ENCODE assay signal across 8 mouse cellular contexts in the genomic region with DNA sequence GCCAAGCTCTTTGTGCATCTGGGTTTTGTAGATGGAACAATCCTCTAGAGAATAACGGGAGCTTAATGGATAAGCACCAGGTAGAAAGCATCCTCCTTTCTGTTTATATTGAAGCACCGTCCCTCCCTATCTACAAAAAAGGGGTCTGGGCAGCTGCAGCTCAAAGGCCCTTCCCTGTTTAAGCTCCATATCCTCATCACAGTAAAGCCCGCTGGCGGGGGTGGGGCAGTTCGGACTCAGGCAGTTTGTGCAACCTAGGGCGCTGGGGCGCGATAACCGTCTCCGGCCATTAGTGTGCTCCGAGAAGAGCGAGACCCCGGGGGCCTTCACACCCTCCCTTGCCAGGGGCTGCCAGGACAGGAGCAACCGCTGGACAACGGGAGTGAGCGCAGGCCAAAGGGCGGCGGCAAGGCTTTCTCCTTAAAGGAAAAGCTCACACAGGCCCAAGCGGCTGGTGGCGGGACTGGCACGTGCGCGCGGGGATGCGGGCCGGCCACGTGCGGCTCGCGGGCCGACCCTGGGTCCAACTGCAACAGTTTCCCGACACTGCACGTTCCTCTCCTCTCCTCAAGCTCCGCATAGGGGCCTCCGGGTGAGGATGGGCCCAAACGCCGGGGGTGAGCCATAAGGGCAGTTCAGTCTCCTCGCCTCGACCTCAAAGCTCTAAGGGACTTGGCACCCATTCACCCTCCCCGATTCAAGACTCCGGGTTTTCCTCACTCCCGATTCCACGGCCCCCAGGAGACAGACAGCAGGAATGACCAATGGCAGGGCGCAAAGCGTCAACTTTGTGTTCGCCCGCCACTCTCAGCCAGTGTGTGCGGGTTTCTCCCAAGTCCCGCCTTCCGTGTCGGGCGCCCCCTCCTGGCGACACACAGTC. TPM values are rescaled to one million over a fixed set of nuclear protein-coding genes. Genes with fewer than 3 reads are reported as not detected.
A peak's percentile ranks its signal among the peaks of the same experiment; 100 is the strongest.
DNase-seq lines count a peak whose midpoint lies in the region; ATAC-seq and TF ChIP-seq lines count a peak whose summit lies in the region.

No protein-coding gene starts in this region.

- H3ac ChIP-seq in C2C12 (ENCODE audit: control insufficient read depth, insufficient read length, low read depth), result peak overlapping the region; percentile 33
- H3ac ChIP-seq in myocyte (ENCODE audit: control insufficient read depth, insufficient read length), result peak overlapping the region; percentile 85

- H3K4me2 ChIP-seq in heart, embryonic 11.5 days, result peak overlapping the region; percentile 88
- peak overlapping the region; percentile 89 for H3K4me2 ChIP-seq in kidney, embryonic 16.5 days (replicated peaks; ENCODE audit: low read depth, low read length)
- peak overlapping the region; percentile 99 for H3K4me2 ChIP-seq in myocyte (ENCODE audit: low read depth)
- H3K4me2 ChIP-seq in stomach, embryonic 14.5 days (replicated peaks; ENCODE audit: low read depth, low read length), result peak overlapping the region; percentile 92

- 3% methylated on average over 53 of the region's 53 CpGs for WGBS in heart, embryonic 11.5 days (ENCODE audit: insufficient replicate concordance)
- WGBS in kidney, embryonic 16.5 days, result under 1% methylated on average over 53 of the region's 53 CpGs
- WGBS in liver, adult 2 months, result 8% methylated on average over 53 of the region's 53 CpGs
- 1% methylated on average over 53 of the region's 53 CpGs for WGBS in stomach, embryonic 14.5 days

- DNase-seq in brain, embryonic 14.5 days (ENCODE audit: low read depth), result peak; percentile 100
- peak; percentile 92 for DNase-seq in liver, adult 2 months (ENCODE audit: extremely low read depth, low read depth, low spot score)

- TF ChIP-seq CTCF in C2C12 (IDR thresholded peaks at IDR 0.05; ENCODE audit: control insufficient read depth, insufficient read depth, insufficient read length), result peak; percentile 97
- TF ChIP-seq CTCF in brain, embryonic 14.5 days (IDR thresholded peaks at IDR 0.05; ENCODE audit: borderline replicate concordance, extremely low read depth, insufficient read depth, insufficient read length), result peak; percentile 88
- peak; percentile 91 for TF ChIP-seq CTCF in liver, adult 2 months (IDR thresholded peaks at IDR 0.05; ENCODE audit: low read depth, low read length)

- H3K79me2 ChIP-seq in C2C12 (ENCODE audit: control insufficient read depth, insufficient read depth), result peaks cover 34% of the 10 kb centered on the region
- peaks cover 13% of the 10 kb centered on the region; the same call in 1 of the 2 replicates for H3K79me2 ChIP-seq in liver, adult 2 months (ENCODE audit: control insufficient read depth, insufficient read depth, low read length)
- H3K79me2 ChIP-seq in myocyte (ENCODE audit: control insufficient read depth, insufficient read depth), result peaks cover 32% of the 10 kb centered on the region

- H3K4me1 ChIP-seq in erythroblast, embryonic 14.5 days (ENCODE audit: control insufficient read depth), result peaks cover 68% of the 10 kb centered on the region
- peaks cover 21% of the 10 kb centered on the region for H3K4me1 ChIP-seq in heart, embryonic 11.5 days (ENCODE audit: control insufficient read depth, insufficient read depth, low read length)
- peaks cover 24% of the 10 kb centered on the region for H3K4me1 ChIP-seq in kidney, embryonic 16.5 days (ENCODE audit: insufficient read depth, low read length)
- peaks cover 8% of the 10 kb centered on the region; the same call in 1 of the 2 replicates for H3K4me1 ChIP-seq in liver, adult 2 months (ENCODE audit: control insufficient read depth, insufficient read depth, low read length)
- H3K4me1 ChIP-seq in stomach, embryonic 14.5 days (ENCODE audit: control insufficient read depth, insufficient read depth, low read length), result peaks cover 24% of the 10 kb centered on the region; the same call in 1 of the 2 replicates

- peaks cover 32% of the 10 kb centered on the region for H3K79me3 ChIP-seq in C2C12 (ENCODE audit: low read depth)

- H3K27me3 ChIP-seq in C2C12 (ENCODE audit: control insufficient read depth, insufficient read depth, insufficient read length) (no peaks in the 10 kb centered on the region), myocyte (ENCODE audit: control insufficient read depth, insufficient read depth, insufficient read length) (no peaks in the 10 kb centered on the region)
- H3K27me3 ChIP-seq in erythroblast, embryonic 14.5 days (ENCODE audit: control insufficient read depth), result no peaks in the 10 kb centered on the region
- H3K27me3 ChIP-seq in heart, embryonic 11.5 days (ENCODE audit: control insufficient read depth, insufficient read depth, low read length), result no peaks in the 10 kb centered on the region
- H3K27me3 ChIP-seq in kidney, embryonic 16.5 days (ENCODE audit: insufficient read depth, low read length), result no peaks in the 10 kb centered on the region
- no peaks in the 10 kb centered on the region for H3K27me3 ChIP-seq in liver, adult 2 months (ENCODE audit: control insufficient read depth, insufficient read depth, low read length)
- no peaks in the 10 kb centered on the region for H3K27me3 ChIP-seq in stomach, embryonic 14.5 days (ENCODE audit: control insufficient read depth, insufficient read depth, low read length)

- H3K9me3 ChIP-seq in erythroblast, embryonic 14.5 days (ENCODE audit: control insufficient read depth, low read length), result no peaks in the 10 kb centered on the region
- no peaks in the 10 kb centered on the region for H3K9me3 ChIP-seq in heart, embryonic 11.5 days (replicated peaks; ENCODE audit: control insufficient read depth, low read length)
- no peaks in the 10 kb centered on the region for H3K9me3 ChIP-seq in kidney, embryonic 16.5 days (ENCODE audit: low read length)
- no peaks in the 10 kb centered on the region for H3K9me3 ChIP-seq in stomach, embryonic 14.5 days (ENCODE audit: control insufficient read depth, low read depth, low read length)

- H3K27ac ChIP-seq in heart, embryonic 11.5 days (ENCODE audit: low read depth, low read length), result peak overlapping the region; percentile 99
- H3K27ac ChIP-seq in kidney, embryonic 16.5 days (ENCODE audit: low read length), result peak overlapping the region; percentile 100
- H3K27ac ChIP-seq in liver, adult 2 months (replicated peaks; ENCODE audit: insufficient read depth, low read depth, low read length), result peak overlapping the region; percentile 98
- H3K27ac ChIP-seq in stomach, embryonic 14.5 days (ENCODE audit: low read length), result peak overlapping the region; percentile 100

- H3K36me3 ChIP-seq in C2C12 (ENCODE audit: control insufficient read depth, insufficient read depth) (peaks cover 22% of the 10 kb centered on the region), myocyte (ENCODE audit: control insufficient read depth, insufficient read depth) (peaks cover 11% of the 10 kb centered on the region)
- peaks cover 20% of the 10 kb centered on the region for H3K36me3 ChIP-seq in erythroblast, embryonic 14.5 days (ENCODE audit: control insufficient read depth)
- peaks cover 6% of the 10 kb centered on the region; the same call in 1 of the 2 replicates for H3K36me3 ChIP-seq in heart, embryonic 11.5 days (ENCODE audit: control insufficient read depth, insufficient read depth, low read length)
- peaks cover 16% of the 10 kb centered on the region for H3K36me3 ChIP-seq in kidney, embryonic 16.5 days (ENCODE audit: insufficient read depth, low read length)
- H3K36me3 ChIP-seq in liver, adult 2 months (ENCODE audit: control insufficient read depth, insufficient read depth, low read length), result no peaks in the 10 kb centered on the region
- H3K36me3 ChIP-seq in stomach, embryonic 14.5 days (ENCODE audit: control insufficient read depth, insufficient read depth, low read length), result peaks cover 14% of the 10 kb centered on the region

- peak; percentile 19; the same call in 1 of the 2 replicates for TF ChIP-seq POLR2A in brain, embryonic 14.5 days (IDR thresholded peaks at IDR 0.05; ENCODE audit: borderline replicate concordance, extremely low read depth, insufficient read depth, insufficient read length, poor library complexity, severe bottlenecking)
- TF ChIP-seq POLR2A in liver, adult 2 months (IDR thresholded peaks at IDR 0.05; ENCODE audit: extremely low read depth, insufficient read depth, low read length), result 0 out of 2 replicates have a peak, but pooled peaks have one; percentile 24
- TF ChIP-seq POLR2A in myocyte (IDR thresholded peaks at IDR 0.05; ENCODE audit: insufficient read length, low read depth), result peak; percentile 26

- H3K4me3 ChIP-seq in C2C12 (ENCODE audit: insufficient read depth, poor library complexity, severe bottlenecking), result no peak overlapping the region
- peak overlapping the region; percentile 100 for H3K4me3 ChIP-seq in erythroblast, embryonic 14.5 days (replicated peaks)
- peak overlapping the region; percentile 100 for H3K4me3 ChIP-seq in heart, embryonic 11.5 days (ENCODE audit: low read depth, low read length)
- peak overlapping the region; percentile 96 for H3K4me3 ChIP-seq in kidney, embryonic 16.5 days (ENCODE audit: low read length)
- H3K4me3 ChIP-seq in liver, adult 2 months (ENCODE audit: insufficient read depth, low read depth, low read length), result peak overlapping the region; percentile 71; the same call in 1 of the 2 replicates
- peak overlapping the region; percentile 81 for H3K4me3 ChIP-seq in myocyte
- peak overlapping the region; percentile 41 for H3K4me3 ChIP-seq in stomach, embryonic 14.5 days (ENCODE audit: low read depth, low read length)

- ATAC-seq in heart, embryonic 11.5 days (replicated peaks; ENCODE audit: insufficient number of reproducible peaks, low FRiP score, low TSS enrichment), result peak; percentile 77
- peak; percentile 85 for ATAC-seq in kidney, embryonic 16.5 days (ENCODE audit: low FRiP score, low TSS enrichment)
- ATAC-seq in stomach, embryonic 14.5 days (ENCODE audit: insufficient number of reproducible peaks, insufficient read depth, low FRiP score, low read depth), result peak; percentile 73

- peak overlapping the region; percentile 100 for H3K9ac ChIP-seq in heart, embryonic 11.5 days (ENCODE audit: low read depth, low read length)
- H3K9ac ChIP-seq in kidney, embryonic 16.5 days (replicated peaks; ENCODE audit: low read length), result peak overlapping the region; percentile 91
- peak overlapping the region; percentile 66 for H3K9ac ChIP-seq in liver, adult 2 months (ENCODE audit: low read depth, low read length)
- peak overlapping the region; percentile 94 for H3K9ac ChIP-seq in stomach, embryonic 14.5 days (replicated peaks; ENCODE audit: low read depth, low read length)

RNA-seq across cellular contexts. Expression of gene Ptma, which starts 1.7 kb away (rescaled TPM):
- polyA plus RNA-seq in C2C12 (2012; fragmentation: generic; extraction: Trizol) (2,542 TPM), myocyte (2012; fragmentation: generic; extraction: Trizol) (593 TPM)
- 1,831 and 2,420 TPM in 2 replicates for polyA plus RNA-seq in brain, embryonic 14.5 days (2012; rRNA removed)
- 597 and 661 TPM in 2 replicates for polyA plus RNA-seq in erythroblast, embryonic 14.5 days (2012)
- 1,195 and 1,343 TPM in 2 replicates for polyA plus RNA-seq in heart, embryonic 11.5 days (2014; fragmentation: Nextera tagmentation; extraction: Ambion mirVana)
- 2,279 and 2,662 TPM in 2 replicates for polyA plus RNA-seq in kidney, embryonic 16.5 days (2015; fragmentation: Nextera tagmentation; extraction: Ambion mirVana)
- total RNA-seq in liver, adult 2 months (2014; rRNA removed), result 259 and 274 TPM in 2 replicates
- polyA plus RNA-seq in liver, adult 2 months (2012; rRNA removed), result 214 and 240 TPM in 2 replicates
- polyA plus RNA-seq in stomach, embryonic 14.5 days (2014; fragmentation: Nextera tagmentation; extraction: Ambion mirVana), result 2,677 and 2,766 TPM in 2 replicates

RNA-seq across cellular contexts. Expression of gene Pde6d, which starts 57.6 kb away (rescaled TPM):
- polyA plus RNA-seq in C2C12 (2012; fragmentation: generic; extraction: Trizol) (41.8 TPM), myocyte (2012; fragmentation: generic; extraction: Trizol) (50.0 TPM)
- polyA plus RNA-seq in brain, embryonic 14.5 days (2012; rRNA removed), result 82.9 and 89.6 TPM in 2 replicates
- polyA plus RNA-seq in erythroblast, embryonic 14.5 days (2012), result 6.6 and 8.1 TPM in 2 replicates
- 71.4 and 71.6 TPM in 2 replicates for polyA plus RNA-seq in heart, embryonic 11.5 days (2014; fragmentation: Nextera tagmentation; extraction: Ambion mirVana)
- 50.9 and 52.8 TPM in 2 replicates for polyA plus RNA-seq in kidney, embryonic 16.5 days (2015; fragmentation: Nextera tagmentation; extraction: Ambion mirVana)
- total RNA-seq in liver, adult 2 months (2014; rRNA removed), result 3.8 and 5.3 TPM in 2 replicates
- polyA plus RNA-seq in liver, adult 2 months (2012; rRNA removed), result 4.7 TPM in 2 replicates
- polyA plus RNA-seq in stomach, embryonic 14.5 days (2014; fragmentation: Nextera tagmentation; extraction: Ambion mirVana), result 48.4 and 56.6 TPM in 2 replicates

RNA-seq across cellular contexts. Expression of gene Cops7b, which starts 57.8 kb away (rescaled TPM):
- 25.2 TPM for polyA plus RNA-seq in C2C12 (2012; fragmentation: generic; extraction: Trizol)
- polyA plus RNA-seq in brain, embryonic 14.5 days (2012; rRNA removed), result 69.7 and 89.0 TPM in 2 replicates
- polyA plus RNA-seq in erythroblast, embryonic 14.5 days (2012), result 1.8 and 2.0 TPM in 2 replicates
- polyA plus RNA-seq in heart, embryonic 11.5 days (2014; fragmentation: Nextera tagmentation; extraction: Ambion mirVana), result 27.2 and 30.0 TPM in 2 replicates
- polyA plus RNA-seq in kidney, embryonic 16.5 days (2015; fragmentation: Nextera tagmentation; extraction: Ambion mirVana), result 45.4 and 47.6 TPM in 2 replicates
- 5.0 and 6.0 TPM in 2 replicates for total RNA-seq in liver, adult 2 months (2014; rRNA removed)
- 13.4 and 20.2 TPM in 2 replicates for polyA plus RNA-seq in liver, adult 2 months (2012; rRNA removed)
- polyA plus RNA-seq in myocyte (2012; fragmentation: generic; extraction: Trizol), result 20.4 TPM
- 38.2 and 38.9 TPM in 2 replicates for polyA plus RNA-seq in stomach, embryonic 14.5 days (2014; fragmentation: Nextera tagmentation; extraction: Ambion mirVana)
